Mouse (Mus musculus) right cerebral cortex, postnatal 14 days (tissue): ENCODE measurements around the gene Ap2a1.

Experiments used
- DNase-seq: peaks from one replicate; pipeline ENCODE4 v3.0.0; 2022

The Ap2a1 gene

GRCm38 (mm10) chr7:44952611-44953306 lies 23.5 kb upstream of the Ap2a1 start:
- DNase-seq: peak; percentile 84

GRCm38 (mm10) chr7:44951960-44952359 lies 22.7 kb upstream of the Ap2a1 start:
- DNase-seq: no peak

GRCm38 (mm10) chr7:44949922-44950321 lies 20.6 kb upstream of the Ap2a1 start:
- DNase-seq: no peak

- no peak for DNase-seq
Measured at GRCm38 (mm10) chr7:44942904-44943303, 13.6 kb upstream of the Ap2a1 start, which contains the start of gene Tsks. TSS of gene Tsks (plus strand) at chr7:44943204.

GRCm38 (mm10) chr7:44938680-44939079 lies 9.4 kb upstream of the Ap2a1 start:
- no peak for DNase-seq

- DNase-seq: no peak
Measured at GRCm38 (mm10) chr7:44928570-44928969, 726 bp downstream of the Ap2a1 start.

GRCm38 (mm10) chr7:44925468-44925867 lies 3.8 kb downstream of the Ap2a1 start:
- no peak for DNase-seq

GRCm38 (mm10) chr7:44922530-44922929 lies 6.8 kb downstream of the Ap2a1 start:
- DNase-seq: no peak

GRCm38 (mm10) chr7:44919127-44919526 lies 10.2 kb downstream of the Ap2a1 start:
- DNase-seq: no peak

GRCm38 (mm10) chr7:44918219-44918618 lies 11.1 kb downstream of the Ap2a1 start:
- no peak for DNase-seq

GRCm38 (mm10) chr7:44916881-44917280 lies 12.4 kb downstream of the Ap2a1 start:
- no peak for DNase-seq

GRCm38 (mm10) chr7:44916191-44916590 lies 13.1 kb downstream of the Ap2a1 start:
- no peak for DNase-seq

GRCm38 (mm10) chr7:44915314-44915713 lies 14.0 kb downstream of the Ap2a1 start:
- no peak for DNase-seq

GRCm38 (mm10) chr7:44914396-44914795 lies 14.9 kb downstream of the Ap2a1 start:
- no peak for DNase-seq

- DNase-seq: no peak
Measured at GRCm38 (mm10) chr7:44908706-44909476, 20.4 kb downstream of the Ap2a1 start.

GRCm38 (mm10) chr7:44905430-44905829 lies 23.9 kb downstream of the Ap2a1 start:
- no peak for DNase-seq

- peak; percentile 37 for DNase-seq
Measured at GRCm38 (mm10) chr7:44901230-44901722, 28.0 kb downstream of the Ap2a1 start.

GRCm38 (mm10) chr7:44900632-44901031 lies 28.7 kb downstream of the Ap2a1 start:
- DNase-seq: no peak

GRCm38 (mm10) chr7:44898607-44899006 lies 30.7 kb downstream of the Ap2a1 start:
- peak; percentile 38 for DNase-seq

GRCm38 (mm10) chr7:44896499-44896898 lies 32.8 kb downstream of the Ap2a1 start:
- DNase-seq: no peak

- DNase-seq: peak; percentile 88
Measured at GRCm38 (mm10) chr7:44895593-44896434, 33.5 kb downstream of the Ap2a1 start, which contains the start of gene Fuz. TSS of gene Fuz (plus strand) at chr7:44896079.

- DNase-seq: no peak
Measured at GRCm38 (mm10) chr7:44895206-44895592, 34.1 kb downstream of the Ap2a1 start.

GRCm38 (mm10) chr7:44894175-44894574 lies 35.1 kb downstream of the Ap2a1 start:
- DNase-seq: no peak
